ENCODE assay signal across 30 mouse cellular contexts in the genomic region with DNA sequence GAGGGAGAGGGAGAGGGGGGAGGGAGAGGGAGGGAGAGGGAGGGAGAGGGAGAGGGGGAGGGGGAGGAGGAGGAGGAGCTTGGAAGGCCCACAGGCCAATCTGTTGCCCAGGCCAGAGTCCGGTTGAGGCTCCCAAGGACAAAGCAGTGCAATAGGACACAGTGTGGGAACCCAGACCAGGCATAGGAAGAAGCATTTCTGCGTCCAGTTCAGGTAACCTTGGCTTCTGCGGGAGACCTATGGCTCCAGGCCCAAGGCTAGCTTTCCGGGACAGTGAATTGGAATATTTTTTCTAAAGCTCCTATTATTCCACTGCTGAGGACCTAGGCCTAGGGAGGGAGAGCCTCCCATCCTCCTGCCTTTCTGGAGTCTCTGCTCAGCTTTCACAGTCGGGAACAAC.
DNase-seq lines count a peak whose midpoint lies in the region; ATAC-seq lines count a peak whose summit lies in the region.
"Had no signal": no experiment of that assay in that cellular context is flagged by ENCODE, and none has a peak within 500 bp of the region (broad histone marks: within the 10 kb centered on the region; RNA-seq: fewer than 3 reads in every experiment).

No protein-coding gene starts in this region.

- no peaks in the 10 kb centered on the region for H3K27me3 ChIP-seq in midbrain, embryonic 10.5 days (ENCODE audit: low read depth, poor library complexity, severe bottlenecking)
- H3K27me3 ChIP-seq in midbrain, embryonic 13.5 days = no peaks in the 10 kb centered on the region
- H3K27me3 ChIP-seq in liver, embryonic 13.5 days = no peaks in the 10 kb centered on the region
- no peaks in the 10 kb centered on the region for H3K27me3 ChIP-seq in heart, embryonic 12.5 days (replicated peaks)
- H3K27me3 ChIP-seq: forebrain, embryonic 15.5 days; heart, embryonic 13.5 days; hindbrain, embryonic 13.5 days; intestine, embryonic 15.5 days; midbrain, embryonic 15.5 days; neural tube, embryonic 12.5 days had no signal

- peaks cover 20% of the 10 kb centered on the region for H3K4me1 ChIP-seq in midbrain, embryonic 10.5 days
- 0 out of 2 replicates have a peak, but pooled peaks cover 8% of the 10 kb centered on the region for H3K4me1 ChIP-seq in midbrain, embryonic 13.5 days (replicated peaks)
- H3K4me1 ChIP-seq in liver, embryonic 13.5 days (replicated peaks) = no peaks in the 10 kb centered on the region
- no peaks in the 10 kb centered on the region for H3K4me1 ChIP-seq in heart, embryonic 12.5 days (replicated peaks)
- H3K4me1 ChIP-seq: forebrain, embryonic 15.5 days; heart, embryonic 13.5 days; intestine, embryonic 15.5 days; megakaryocyte, embryonic 14.5 days; midbrain, embryonic 15.5 days had no signal

- DNase-seq in adrenal gland, adult (ENCODE audit: inconsistent age in 2 of 2, low spot score in 1 of 2) = peak; percentile 60 to 75
- DNase-seq in adrenal gland, adult 18-20 months (ENCODE audit: low spot score in 2 of 2) = no peak
- no peak for DNase-seq in midbrain, embryonic 10.5 days (ENCODE audit: low spot score)
- peak; percentile 39 for DNase-seq in adrenal gland, postnatal 14 days
- DNase-seq in liver, embryonic 13.5 days = no peak
- DNase-seq: cerebellum, postnatal 10 days; gastrocnemius, postnatal 25 days; heart, adult 18-20 months; heart, postnatal 14 days; kidney, adult 9 months; kidney, postnatal 25 days; layer of hippocampus, postnatal 36 days; lung, embryonic 14.5 days; lung, postnatal 36 days; right cerebral cortex, postnatal 14 days; thymus, adult 18-20 months; thymus, postnatal 36 days had no signal

- no peak overlapping the region for H3K4me2 ChIP-seq in midbrain, embryonic 13.5 days (replicated peaks)
- H3K4me2 ChIP-seq in liver, embryonic 13.5 days = no peak overlapping the region
- no peak overlapping the region for H3K4me2 ChIP-seq in heart, embryonic 12.5 days
- H3K4me2 ChIP-seq: forebrain, embryonic 15.5 days; heart, embryonic 13.5 days; hindbrain, embryonic 13.5 days; intestine, embryonic 15.5 days; limb, embryonic 12.5 days; lung, embryonic 14.5 days; midbrain, embryonic 15.5 days; neural tube, embryonic 12.5 days had no signal

- no peaks in the 10 kb centered on the region for H3K36me3 ChIP-seq in midbrain, embryonic 10.5 days
- H3K36me3 ChIP-seq in midbrain, embryonic 13.5 days = no peaks in the 10 kb centered on the region
- H3K36me3 ChIP-seq in liver, embryonic 13.5 days = no peaks in the 10 kb centered on the region
- H3K36me3 ChIP-seq in heart, embryonic 12.5 days = no peaks in the 10 kb centered on the region
- H3K36me3 ChIP-seq: embryonic facial prominence, embryonic 10.5 days; forebrain, embryonic 15.5 days; heart, embryonic 13.5 days; hindbrain, embryonic 13.5 days; intestine, embryonic 15.5 days; limb, embryonic 12.5 days; midbrain, embryonic 15.5 days; neural tube, embryonic 12.5 days had no signal

- no peak for ATAC-seq in midbrain, embryonic 13.5 days
- peak; percentile 51; the same call in 1 of the 2 replicates for ATAC-seq in liver, embryonic 13.5 days (ENCODE audit: low read depth)
- ATAC-seq in heart, embryonic 12.5 days (ENCODE audit: insufficient number of reproducible peaks, low FRiP score) = no peak
- no peak for ATAC-seq in inflammation-experienced regulatory T-cells, adult 6 months
- ATAC-seq: forebrain, embryonic 15.5 days; intestine, embryonic 15.5 days; midbrain, embryonic 15.5 days had no signal

- no peak overlapping the region for H3K4me3 ChIP-seq in midbrain, embryonic 10.5 days
- H3K4me3 ChIP-seq in midbrain, embryonic 13.5 days (replicated peaks) = no peak overlapping the region
- H3K4me3 ChIP-seq in liver, embryonic 13.5 days (replicated peaks) = no peak overlapping the region
- H3K4me3 ChIP-seq in heart, embryonic 12.5 days = no peak overlapping the region
- H3K4me3 ChIP-seq: embryonic facial prominence, embryonic 10.5 days; forebrain, embryonic 15.5 days; heart, embryonic 13.5 days; hindbrain, embryonic 13.5 days; intestine, embryonic 15.5 days; layer of hippocampus, adult 2 months; limb, embryonic 12.5 days; megakaryocyte, embryonic 14.5 days; midbrain, embryonic 15.5 days; neural tube, embryonic 12.5 days had no signal

- H3K9me3 ChIP-seq in midbrain, embryonic 10.5 days (replicated peaks) = no peaks in the 10 kb centered on the region
- no peaks in the 10 kb centered on the region for H3K9me3 ChIP-seq in midbrain, embryonic 13.5 days
- H3K9me3 ChIP-seq in liver, embryonic 13.5 days (replicated peaks) = no peaks in the 10 kb centered on the region
- no peaks in the 10 kb centered on the region for H3K9me3 ChIP-seq in heart, embryonic 12.5 days (replicated peaks)
- H3K9me3 ChIP-seq: forebrain, embryonic 15.5 days; heart, embryonic 13.5 days; hindbrain, embryonic 13.5 days; intestine, embryonic 15.5 days; limb, embryonic 12.5 days; megakaryocyte, embryonic 14.5 days; midbrain, embryonic 15.5 days; neural tube, embryonic 12.5 days had no signal

- peak overlapping the region; percentile 49; the same call in 1 of the 2 replicates for H3K27ac ChIP-seq in midbrain, embryonic 10.5 days (replicated peaks)
- H3K27ac ChIP-seq in midbrain, embryonic 13.5 days = no peak overlapping the region
- no peak overlapping the region for H3K27ac ChIP-seq in liver, embryonic 13.5 days
- H3K27ac ChIP-seq in heart, embryonic 12.5 days (ENCODE audit: poor library complexity, severe bottlenecking) = no peak overlapping the region
- H3K27ac ChIP-seq: forebrain, embryonic 15.5 days; heart, embryonic 13.5 days; hindbrain, embryonic 13.5 days; intestine, embryonic 15.5 days; layer of hippocampus, adult 2 months; limb, embryonic 12.5 days; midbrain, embryonic 15.5 days; neural tube, embryonic 12.5 days had no signal

- 77% methylated on average over 5 of the region's 5 CpGs for WGBS in midbrain, embryonic 10.5 days
- 64% methylated on average over 5 of the region's 5 CpGs for WGBS in midbrain, embryonic 13.5 days
- 64% methylated on average over 5 of the region's 5 CpGs for WGBS in liver, embryonic 13.5 days (ENCODE audit: insufficient replicate concordance)
- 67% methylated on average over 5 of the region's 5 CpGs for WGBS in heart, embryonic 12.5 days

- H3K9ac ChIP-seq in midbrain, embryonic 13.5 days (replicated peaks) = no peak overlapping the region
- no peak overlapping the region for H3K9ac ChIP-seq in liver, embryonic 13.5 days
- H3K9ac ChIP-seq in heart, embryonic 12.5 days = no peak overlapping the region
- H3K9ac ChIP-seq: forebrain, embryonic 15.5 days; heart, embryonic 13.5 days; hindbrain, embryonic 13.5 days; intestine, embryonic 15.5 days; limb, embryonic 12.5 days; lung, embryonic 14.5 days; midbrain, embryonic 15.5 days; neural tube, embryonic 12.5 days had no signal

Comparison
In these comparisons a context has a peak if more than half of its experiments do, and no peak if none do; other contexts are left out.
1. DNase-seq: peak in adrenal gland, adult (2 of 2) and adrenal gland, postnatal 14 days (single experiment); none in adrenal gland, adult 18-20 months (0 of 2), midbrain, embryonic 10.5 days (single experiment) and liver, embryonic 13.5 days (single experiment).